18 mouse cellular contexts compared by ENCODE assay signal in genomic region chr7:110998887-110999827, GRCm38 (mm10). TPM values are rescaled to one million over a fixed set of nuclear protein-coding genes. Genes with fewer than 3 reads are reported as not detected.
A peak's percentile ranks its signal among the peaks of the same experiment; 100 is the strongest.
DNase-seq lines count a peak whose midpoint lies in the region; ATAC-seq and TF ChIP-seq lines count a peak whose summit lies in the region.
"Had no signal": no experiment of that assay in that cellular context is flagged by ENCODE, and none has a peak within 500 bp of the region (broad histone marks: within the 10 kb centered on the region; RNA-seq: fewer than 3 reads in every experiment).

No protein-coding gene starts in this region.

- no peak for TF ChIP-seq CTCF in lung, embryonic 14.5 days (IDR thresholded peaks at IDR 0.05; ENCODE audit: low read depth)
- no peak for TF ChIP-seq CTCF in bone marrow, adult 2 months (IDR thresholded peaks at IDR 0.05; ENCODE audit: control insufficient read depth, insufficient read depth, low read length)

- no peaks in the 10 kb centered on the region for H3K36me3 ChIP-seq in lung, embryonic 14.5 days (ENCODE audit: insufficient read depth)
- peaks cover 13% of the 10 kb centered on the region for H3K36me3 ChIP-seq in megakaryocyte, embryonic 14.5 days (replicated peaks; ENCODE audit: low read length)
- H3K36me3 ChIP-seq in forebrain, embryonic 12.5 days (replicated peaks), result no peaks in the 10 kb centered on the region
- H3K36me3 ChIP-seq: neural tube, embryonic 13.5 days had no signal

- no peaks in the 10 kb centered on the region for H3K27me3 ChIP-seq in lung, embryonic 14.5 days (ENCODE audit: insufficient read depth, low read length)
- no peaks in the 10 kb centered on the region for H3K27me3 ChIP-seq in megakaryocyte, embryonic 14.5 days (replicated peaks)
- no peaks in the 10 kb centered on the region for H3K27me3 ChIP-seq in forebrain, embryonic 12.5 days
- H3K27me3 ChIP-seq: neural tube, embryonic 13.5 days had no signal

- 0 out of 2 replicates have a peak overlapping the region, but pooled peaks have one; percentile 21 for H3K27ac ChIP-seq in lung, embryonic 14.5 days (ENCODE audit: low read depth)
- H3K27ac ChIP-seq in bone marrow, adult 2 months (ENCODE audit: control insufficient read depth, insufficient read depth, low read depth, low read length, poor library complexity), result peak overlapping the region; percentile 50
- no peak overlapping the region for H3K27ac ChIP-seq in forebrain, embryonic 12.5 days
- H3K27ac ChIP-seq: hindbrain, embryonic 14.5 days; neural tube, embryonic 13.5 days had no signal

- H3K9ac ChIP-seq in lung, embryonic 14.5 days, result no peak overlapping the region
- H3K9ac ChIP-seq in forebrain, embryonic 12.5 days, result no peak overlapping the region
- H3K9ac ChIP-seq: hindbrain, embryonic 14.5 days; neural tube, embryonic 13.5 days had no signal

- H3K4me2 ChIP-seq in lung, embryonic 14.5 days, result no peak overlapping the region
- no peak overlapping the region for H3K4me2 ChIP-seq in forebrain, embryonic 12.5 days
- H3K4me2 ChIP-seq: hindbrain, embryonic 14.5 days; neural tube, embryonic 13.5 days had no signal

- peak; percentile 52; the same call in 1 of the 2 replicates for ATAC-seq in lung, embryonic 14.5 days (ENCODE audit: insufficient read depth)
- no peak for ATAC-seq in forebrain, embryonic 12.5 days (ENCODE audit: low FRiP score)
- ATAC-seq: forebrain, embryonic 14.5 days had no signal

- DNase-seq in lung, embryonic 14.5 days, result peak; percentile 48
- DNase-seq in lung, postnatal 36 days, result no peak
- peak; percentile 67 for DNase-seq in liver
- no peak for DNase-seq in gastrocnemius, postnatal 10 days
- DNase-seq: adrenal gland, postnatal 25 days; cerebellum, adult 9-11 months; embryo, embryonic 11 days; gastrocnemius, postnatal 14 days; kidney, adult 18-20 months; kidney, postnatal 36 days; lung, adult 18-20 months; right cerebral cortex, postnatal 25 days had no signal

- no peaks in the 10 kb centered on the region for H3K4me1 ChIP-seq in lung, embryonic 14.5 days (ENCODE audit: insufficient read depth)
- H3K4me1 ChIP-seq in bone marrow, adult 2 months (ENCODE audit: control insufficient read depth, insufficient read depth, low read length), result peaks cover 5% of the 10 kb centered on the region; the same call in 1 of the 2 replicates
- peaks cover 98% of the 10 kb centered on the region for H3K4me1 ChIP-seq in megakaryocyte, embryonic 14.5 days
- H3K4me1 ChIP-seq in forebrain, embryonic 12.5 days, result no peaks in the 10 kb centered on the region
- H3K4me1 ChIP-seq: neural tube, embryonic 13.5 days had no signal

- WGBS in lung, embryonic 14.5 days, result 38% methylated on average over 15 of the region's 15 CpGs
- 30% methylated on average over 15 of the region's 15 CpGs for WGBS in bone marrow, adult 2 months
- 88% methylated on average over 15 of the region's 15 CpGs for WGBS in forebrain, embryonic 12.5 days

- no peak for TF ChIP-seq POLR2A in bone marrow, adult 2 months (IDR thresholded peaks at IDR 0.05; ENCODE audit: borderline replicate concordance, control insufficient read depth, low read depth, low read length)

- H3K9me3 ChIP-seq in lung, embryonic 14.5 days (ENCODE audit: low read depth, low read length), result no peaks in the 10 kb centered on the region
- no peaks in the 10 kb centered on the region for H3K9me3 ChIP-seq in megakaryocyte, embryonic 14.5 days
- H3K9me3 ChIP-seq in forebrain, embryonic 12.5 days, result no peaks in the 10 kb centered on the region
- H3K9me3 ChIP-seq: neural tube, embryonic 13.5 days had no signal

- H3K4me3 ChIP-seq in lung, embryonic 14.5 days (ENCODE audit: low read depth, low read length), result no peak overlapping the region
- no peak overlapping the region for H3K4me3 ChIP-seq in bone marrow, adult 2 months (replicated peaks; ENCODE audit: control insufficient read depth, low read depth, low read length)
- peak overlapping the region; percentile 71 for H3K4me3 ChIP-seq in megakaryocyte, embryonic 14.5 days (replicated peaks)
- no peak overlapping the region for H3K4me3 ChIP-seq in forebrain, embryonic 12.5 days (replicated peaks)
- H3K4me3 ChIP-seq: neural tube, embryonic 13.5 days had no signal

RNA-seq across cellular contexts. Expression of gene Mrvi1, which starts 16.9 kb away (rescaled TPM):
- polyA plus RNA-seq in lung, embryonic 14.5 days (2014; fragmentation: Nextera tagmentation; extraction: Ambion mirVana), result 15.2 and 15.8 TPM in 2 replicates
- 10.7 and 59.3 TPM in 2 replicates for polyA plus RNA-seq in bone marrow, adult 2 months (2011; ENCODE audit: insufficient read depth, insufficient read length, low replicate concordance, missing spikeins)
- polyA plus RNA-seq in megakaryocyte, embryonic 14.5 days (2012; ENCODE audit: insufficient read depth, low replicate concordance), result 142 and 149 TPM in 2 replicates
- 1 to 10 TPM; 4.7 to 7.0 TPM for total RNA-seq in gastrocnemius, postnatal 10 days (2021)
- polyA plus RNA-seq in forebrain, embryonic 12.5 days (2016; fragmentation: Nextera tagmentation; extraction: Ambion mirVana), result 0.94 and 0.96 TPM in 2 replicates

RNA-seq across cellular contexts. Expression of gene Ctr9, which starts 29.6 kb away (rescaled TPM):
- polyA plus RNA-seq in lung, embryonic 14.5 days (2014; fragmentation: Nextera tagmentation; extraction: Ambion mirVana), result 65.2 and 68.8 TPM in 2 replicates
- 12.1 and 21.2 TPM in 2 replicates for polyA plus RNA-seq in bone marrow, adult 2 months (2011; ENCODE audit: insufficient read depth, insufficient read length, low replicate concordance, missing spikeins)
- 1.0 and 10.6 TPM in 2 replicates for polyA plus RNA-seq in megakaryocyte, embryonic 14.5 days (2012; ENCODE audit: insufficient read depth, low replicate concordance)
- total RNA-seq in gastrocnemius, postnatal 10 days (2021), result 10 to 100 TPM; 17.3 to 20.2 TPM
- polyA plus RNA-seq in forebrain, embryonic 12.5 days (2016; fragmentation: Nextera tagmentation; extraction: Ambion mirVana), result 93.1 and 95.2 TPM in 2 replicates

Comparison
In these comparisons a context has a peak if more than half of its experiments do, and no peak if none do; other contexts are left out.
1. DNase-seq: peak in lung, embryonic 14.5 days (single experiment) and liver (single experiment); none in lung, postnatal 36 days (single experiment) and gastrocnemius, postnatal 10 days (single experiment).